Mouse (Mus musculus) kidney, embryonic 16.5 days (tissue): Measurements from ENCODE around the gene Cnga4. TPM values are rescaled to one million over a fixed set of nuclear protein-coding genes. Genes with fewer than 3 reads are reported as not detected.
"Not testable (repeated sequence)": the region's sequence is repeated elsewhere in the genome, so short reads cannot be mapped to it uniquely, and the experiment has no call there.

Source experiments
- ATAC-seq: fragments of 200-750 bp; cut with Nextera tagmentation; 2 replicates; pipeline ENCODE4 v1.8.0; 2017; ENCODE audit warnings: moderate TSS enrichment; ENCODE audit not compliant: low FRiP score, low TSS enrichment
- H3K27ac ChIP-seq: fragments of 300-500 bp; sonication (generic); 2 replicates; pipeline ENCODE4 v1.5.1; 2014; ENCODE audit warnings: low read length
- H3K27me3 ChIP-seq: fragments of 300-500 bp; sonication (generic); 2 replicates; pipeline ENCODE4 v1.6.1; 2014; ENCODE audit warnings: low read length, control low read depth, mixed read lengths; ENCODE audit not compliant: insufficient read depth
- H3K36me3 ChIP-seq: fragments of 300-500 bp; sonication (generic); 2 replicates; pipeline ENCODE4 v1.6.1; 2014; ENCODE audit warnings: low read length, control low read depth, mixed read lengths; ENCODE audit not compliant: insufficient read depth
- H3K4me1 ChIP-seq: fragments of 300-500 bp; sonication (generic); 2 replicates; pipeline ENCODE4 v1.6.1; 2014; ENCODE audit warnings: low read length, control low read depth, mixed read lengths; ENCODE audit not compliant: insufficient read depth
- H3K4me2 ChIP-seq: fragments of 300-500 bp; sonication (generic); replicated peaks from 2 replicates; pipeline ENCODE4 v1.6.1; 2014; ENCODE audit warnings: low read depth, low read length
- H3K4me3 ChIP-seq: fragments of 300-500 bp; sonication (generic); 2 replicates; pipeline ENCODE4 v1.5.1; 2014; ENCODE audit warnings: mild to moderate bottlenecking, low read length
- H3K9ac ChIP-seq: fragments of 300-500 bp; sonication (generic); replicated peaks from 2 replicates; pipeline ENCODE4 v1.6.1; 2014; ENCODE audit warnings: low read length
- H3K9me3 ChIP-seq: fragments of 300-500 bp; sonication (generic); 2 replicates; pipeline ENCODE4 v1.6.1; 2016; ENCODE audit warnings: low read length, control low read depth
- WGBS: fragments of 180-500 bp; shearing (Covaris S2); extraction: QIAGEN DNeasy Blood & Tissue Kit; methylation state at CpG from one replicate; pipeline ENCODE4 v1.1.7; 2014; 5-methylcytosine and 5-hydroxymethylcytosine counted together
- polyA plus RNA-seq: library from polyadenylated mRNA; unstranded; fragments of >200 nt; fragmentation: Nextera tagmentation; extraction: Ambion mirVana; gene quantifications from 2 replicates; pipeline ENCODE4 v1.2.1, GENCODE M21; 2015

Cnga4 gene
- polyA plus RNA-seq, 1 experiment from 2014 or later = not detected

DNA sequence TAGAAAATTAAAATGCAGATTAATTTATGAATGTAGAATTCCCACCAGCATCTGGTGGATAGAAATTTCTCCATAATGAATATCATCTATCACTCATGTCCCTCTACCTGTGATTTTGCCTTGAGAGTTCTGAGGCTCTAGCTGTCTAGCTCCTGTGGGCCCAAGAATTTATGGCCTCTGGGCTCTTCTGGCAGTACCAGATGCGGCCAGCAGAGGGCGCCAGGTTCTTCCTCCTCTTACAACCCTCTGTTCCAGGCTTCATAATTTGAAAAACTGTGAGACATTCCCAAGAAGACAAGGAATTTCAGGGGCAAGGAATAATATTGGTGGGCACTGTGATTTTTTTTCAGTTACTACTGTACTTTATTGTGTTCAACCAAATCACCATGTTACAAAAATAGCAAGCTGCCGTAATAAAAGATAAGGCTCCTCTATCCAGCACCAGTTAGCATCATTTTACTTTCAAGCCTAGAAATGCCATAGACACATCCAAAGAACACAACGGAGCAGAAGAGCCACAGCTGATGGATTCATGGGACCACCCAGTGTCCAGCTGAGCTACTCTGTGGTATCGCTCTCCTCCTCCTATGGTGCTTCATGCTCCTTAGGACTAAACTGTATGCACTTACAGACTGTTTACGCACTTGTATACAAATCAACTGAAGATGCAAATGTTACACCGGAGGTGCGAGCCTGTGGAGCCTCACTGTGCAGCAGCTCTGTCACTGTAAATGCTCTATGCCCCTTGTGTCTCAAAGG, 7.7 kb downstream of the Cnga4 start:
- not testable (repeated sequence) for H3K4me2 ChIP-seq, H3K9ac ChIP-seq, H3K4me3 ChIP-seq, H3K27ac ChIP-seq, H3K36me3 ChIP-seq, H3K4me1 ChIP-seq, H3K27me3 ChIP-seq, ATAC-seq, H3K9me3 ChIP-seq
- WGBS = 60% methylated on average over 8 of the region's 8 CpGs

DNA sequence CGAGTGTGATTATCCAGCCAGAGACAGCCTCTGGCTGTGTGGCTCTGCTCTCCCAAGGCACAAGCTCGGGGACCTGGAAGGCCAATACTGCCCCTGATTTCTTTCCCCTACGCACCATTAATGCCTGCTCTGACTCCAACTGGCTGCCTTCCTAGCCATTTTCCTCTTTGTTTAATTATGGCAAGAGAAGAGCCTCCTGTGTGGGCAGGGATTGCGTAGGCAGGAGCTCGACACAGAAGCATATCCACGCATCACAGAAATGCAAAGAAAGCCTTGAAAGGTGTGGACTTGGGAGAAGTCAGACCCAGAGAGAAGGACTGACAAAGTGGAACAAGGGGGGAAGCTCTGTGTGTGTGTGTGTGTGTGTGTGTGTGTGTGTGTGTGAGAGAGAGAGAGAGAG, 10.0 kb downstream of the Cnga4 start:
- no peaks in the 10 kb centered on the region for H3K4me1 ChIP-seq
- WGBS = 59% methylated on average over 6 of the region's 6 CpGs
- no peak overlapping the region for H3K4me2 ChIP-seq
- no peak for ATAC-seq
- H3K4me3 ChIP-seq = no peak overlapping the region
- no peaks in the 10 kb centered on the region for H3K9me3 ChIP-seq
- no peaks in the 10 kb centered on the region for H3K27me3 ChIP-seq
- no peaks in the 10 kb centered on the region for H3K36me3 ChIP-seq
- no peak overlapping the region for H3K27ac ChIP-seq
- no peak overlapping the region for H3K9ac ChIP-seq

DNA sequence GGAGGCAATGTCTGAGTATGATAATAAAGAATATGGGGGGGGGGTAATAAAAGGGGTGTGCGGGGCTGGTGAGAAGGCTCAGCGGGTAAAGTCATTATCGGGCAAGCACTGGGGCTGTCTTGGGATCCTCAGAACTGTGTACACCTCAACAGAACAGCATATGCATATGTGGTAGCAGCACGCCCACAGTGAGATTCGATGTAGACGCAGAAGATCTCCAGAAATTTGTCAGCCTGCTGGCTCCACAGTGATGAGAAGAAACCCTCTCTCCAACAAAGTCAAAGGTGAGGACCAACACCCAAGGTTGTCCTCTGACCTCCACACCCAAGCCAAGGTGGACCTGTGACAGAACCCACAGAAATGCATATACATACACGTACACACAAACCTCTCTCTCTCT, 12.2 kb downstream of the Cnga4 start:
- H3K36me3 ChIP-seq = no peaks in the 10 kb centered on the region
- WGBS = 90% methylated on average over 7 of the region's 7 CpGs
- no peaks in the 10 kb centered on the region for H3K4me1 ChIP-seq
- H3K27ac ChIP-seq = no peak overlapping the region
- no peak for ATAC-seq
- no peak overlapping the region for H3K4me3 ChIP-seq
- H3K4me2 ChIP-seq = no peak overlapping the region
- no peaks in the 10 kb centered on the region for H3K9me3 ChIP-seq
- no peaks in the 10 kb centered on the region for H3K27me3 ChIP-seq
- no peak overlapping the region for H3K9ac ChIP-seq

DNA sequence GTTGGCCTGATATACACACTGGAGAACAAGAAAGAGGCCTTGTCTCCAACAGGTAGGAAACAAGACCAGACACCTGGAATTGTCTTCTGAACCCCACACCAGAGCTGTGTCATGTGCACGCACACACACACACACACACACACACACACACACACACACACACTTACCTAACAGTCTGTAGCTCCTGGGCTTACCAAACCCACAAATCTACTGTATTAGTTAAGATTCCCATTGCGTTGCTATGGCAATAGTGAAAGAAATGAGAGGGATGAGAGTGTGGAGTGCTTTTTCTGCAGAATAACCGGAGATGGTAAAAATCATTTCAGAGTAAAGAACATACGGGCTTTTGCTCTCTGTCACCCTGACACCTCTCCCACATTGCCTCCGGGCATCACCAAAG, 13.7 kb downstream of the Cnga4 start:
- H3K36me3 ChIP-seq = no peaks in the 10 kb centered on the region
- 95% methylated on average over 5 of the region's 5 CpGs for WGBS

DNA sequence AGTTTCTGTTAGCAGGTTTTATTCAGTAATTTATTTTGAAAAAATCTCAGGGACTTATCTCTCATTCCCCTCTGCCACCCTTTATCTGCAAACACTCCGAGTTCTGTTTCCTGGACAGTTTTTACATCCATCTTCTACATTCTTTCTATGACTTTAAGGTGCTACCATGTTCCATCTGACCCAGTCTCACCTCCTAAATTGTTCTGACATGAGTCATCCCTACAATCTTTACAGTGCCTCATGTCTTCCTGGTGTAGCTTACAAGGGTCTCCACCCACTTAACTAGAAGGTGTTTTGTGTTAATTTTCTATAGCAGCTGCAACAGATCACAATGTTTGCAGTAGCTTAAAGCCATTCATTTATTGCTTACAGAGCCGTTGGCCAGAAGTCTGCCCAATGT, 16.5 kb downstream of the Cnga4 start:
- H3K4me1 ChIP-seq = 0 out of 2 replicates have a peak, but pooled peaks cover 4% of the 10 kb centered on the region
- no peak for ATAC-seq
- peaks cover 15% of the 10 kb centered on the region for H3K27me3 ChIP-seq
- 29% methylated on average over 2 of the region's 2 CpGs for whole genome bisulfite sequencing
- no peak overlapping the region for H3K4me2 ChIP-seq
- H3K4me3 ChIP-seq = no peak overlapping the region
- H3K36me3 ChIP-seq = no peaks in the 10 kb centered on the region
- H3K9ac ChIP-seq = no peak overlapping the region
- H3K27ac ChIP-seq = no peak overlapping the region
- no peaks in the 10 kb centered on the region for H3K9me3 ChIP-seq

More for the DNA sequence above, 13.7 kb downstream of the Cnga4 start:
- Histone ChIP-seq H3K4me1 (no peaks in the 10 kb centered on the region), H3K4me3 (no peak overlapping the region), H3K27ac (no peak overlapping the region), H3K9ac (no peak overlapping the region), H3K4me2 (no peak overlapping the region), H3K27me3 (no peaks in the 10 kb centered on the region), H3K9me3 (no peaks in the 10 kb centered on the region)
- no peak for ATAC-seq

DNA sequence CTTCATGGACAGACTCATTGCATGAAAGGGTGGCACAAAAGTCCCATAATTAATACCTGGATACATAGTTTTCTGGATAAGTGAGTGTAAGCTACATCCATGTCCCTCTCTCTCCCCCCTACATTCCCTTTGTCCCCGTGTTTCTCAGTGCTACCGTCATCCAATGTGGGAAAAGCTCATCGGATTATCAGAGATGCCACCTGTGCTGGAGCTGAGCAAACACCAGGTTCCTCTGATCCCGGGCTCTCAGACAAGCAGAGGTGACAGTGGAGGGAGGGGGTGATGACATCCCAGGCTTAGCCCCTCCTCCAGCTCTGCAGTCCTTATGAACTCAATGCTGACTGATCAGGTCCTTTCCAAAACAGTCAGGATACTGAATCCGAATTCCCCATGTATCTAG, 20.0 kb downstream of the Cnga4 start:
- no peaks in the 10 kb centered on the region for H3K36me3 ChIP-seq
- no peak for ATAC-seq
- H3K27me3 ChIP-seq = peaks cover 31% of the 10 kb centered on the region
- no peak overlapping the region for H3K27ac ChIP-seq
- WGBS = 30% methylated on average over 5 of the region's 5 CpGs
- H3K4me1 ChIP-seq = 0 out of 2 replicates have a peak, but pooled peaks cover 4% of the 10 kb centered on the region
- no peak overlapping the region for H3K4me2 ChIP-seq
- H3K9ac ChIP-seq = no peak overlapping the region
- no peak overlapping the region for H3K4me3 ChIP-seq
- H3K9me3 ChIP-seq = no peaks in the 10 kb centered on the region

DNA sequence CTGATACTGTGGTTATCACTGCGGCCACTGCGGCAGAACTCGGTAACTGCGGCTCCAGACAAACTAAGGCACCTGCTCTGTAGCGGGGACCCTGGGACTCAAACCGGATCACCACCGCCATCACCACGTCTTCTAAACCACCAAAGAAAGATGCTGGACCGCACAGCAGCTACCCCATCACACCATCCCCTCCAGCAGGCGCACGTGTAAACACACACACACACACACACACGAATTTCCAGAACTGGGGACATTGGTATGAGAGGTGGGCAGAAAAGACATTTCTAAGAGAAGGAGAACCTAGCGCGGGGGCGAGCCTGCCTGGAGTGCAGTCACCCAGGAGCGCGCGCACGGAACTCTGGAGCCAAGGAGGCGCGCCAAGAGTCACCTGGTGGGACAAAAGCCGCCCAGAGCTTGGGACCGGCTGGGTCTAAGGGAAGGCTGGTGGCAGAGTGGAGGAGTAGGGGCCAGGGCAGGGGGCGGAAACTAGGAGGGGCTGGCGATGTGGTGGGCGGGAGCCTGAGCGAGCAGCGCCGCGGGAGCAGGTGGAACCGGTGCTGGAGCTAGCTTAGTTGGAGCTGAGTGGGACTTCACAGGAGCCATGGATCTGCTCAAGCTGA, 21.2 kb downstream of the Cnga4 start, which contains the start of gene Cckbr:
Cckbr (plus strand) TSS at position 308 of the 620 bp plus-strand sequence.
- Histone ChIP-seq H3K4me1 (0 out of 2 replicates have a peak, but pooled peaks cover 4% of the 10 kb centered on the region), H3K27ac (no peak within 1 kb of the TSS), H3K27me3 (peaks cover 31% of the 10 kb centered on the region), H3K9ac (peak within 1 kb of the TSS; percentile 36; the same call in 1 of the 2 replicates), H3K4me2 (peak within 1 kb of the TSS; percentile 65), H3K4me3 (peak within 1 kb of the TSS; percentile 42), H3K9me3 (no peaks in the 10 kb centered on the region), H3K36me3 (no peaks in the 10 kb centered on the region)
- 2% methylated on average over 31 of the region's 31 CpGs for WGBS
- ATAC-seq = peak; percentile 93

DNA sequence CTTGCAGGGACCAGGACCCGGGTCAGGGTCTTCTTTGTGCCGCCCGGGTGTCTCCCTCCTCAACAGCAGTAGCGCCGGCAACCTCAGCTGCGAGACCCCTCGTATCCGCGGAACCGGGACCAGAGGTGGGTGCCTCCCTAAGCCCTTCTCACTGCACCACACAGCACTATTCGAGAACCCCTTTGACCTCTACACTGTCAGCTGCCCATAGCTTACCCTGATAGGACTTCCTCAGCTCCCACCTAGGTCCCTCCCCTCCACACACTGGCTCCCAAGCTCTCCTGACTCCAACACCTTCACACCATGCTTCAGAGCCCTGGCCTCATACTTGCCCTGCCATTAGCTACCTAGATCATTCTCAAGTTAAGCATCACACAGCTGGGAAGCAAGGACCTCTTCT, 21.7 kb downstream of the Cnga4 start:
- WGBS = 2% methylated on average over 11 of the region's 11 CpGs
- H3K27ac ChIP-seq = no peak overlapping the region
- peak overlapping the region; percentile 42 for H3K4me3 ChIP-seq
- H3K4me2 ChIP-seq = peak overlapping the region; percentile 65
- H3K4me1 ChIP-seq = 0 out of 2 replicates have a peak, but pooled peaks cover 4% of the 10 kb centered on the region
- H3K36me3 ChIP-seq = no peaks in the 10 kb centered on the region
- H3K9me3 ChIP-seq = no peaks in the 10 kb centered on the region
- peak overlapping the region; percentile 36; the same call in 1 of the 2 replicates for H3K9ac ChIP-seq
- ATAC-seq = peak; percentile 69; the same call in 1 of the 2 replicates
- peaks cover 31% of the 10 kb centered on the region for H3K27me3 ChIP-seq

DNA sequence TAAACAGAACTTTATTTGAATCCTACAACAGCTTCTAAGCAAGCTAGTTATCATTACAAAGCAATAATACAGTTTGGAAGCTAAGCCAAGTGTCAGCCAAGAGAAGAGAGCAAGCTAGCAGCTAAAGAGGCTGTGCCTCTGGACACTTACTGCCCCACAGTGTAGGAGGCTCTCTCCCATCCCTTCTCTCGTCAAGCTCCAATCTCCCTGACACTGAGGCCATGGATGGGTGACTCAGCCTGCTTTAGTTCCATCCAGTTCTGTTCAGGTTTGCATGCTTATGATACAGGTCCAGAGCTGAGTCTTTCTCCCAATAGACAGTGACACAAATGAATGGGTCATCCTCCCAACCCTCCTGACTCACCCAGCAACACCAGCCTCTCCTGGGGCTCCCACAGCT, 27.7 kb downstream of the Cnga4 start:
- H3K27ac ChIP-seq = no peak overlapping the region
- ATAC-seq = peak; percentile 84
- no peak overlapping the region for H3K4me2 ChIP-seq
- H3K9me3 ChIP-seq = no peaks in the 10 kb centered on the region
- no peak overlapping the region for H3K4me3 ChIP-seq
- no peaks in the 10 kb centered on the region for H3K36me3 ChIP-seq
- H3K4me1 ChIP-seq = no peaks in the 10 kb centered on the region
- peaks cover 4% of the 10 kb centered on the region; the same call in 1 of the 2 replicates for H3K27me3 ChIP-seq
- H3K9ac ChIP-seq = no peak overlapping the region
- 14% methylated on average over 1 of the region's 1 CpGs for WGBS

DNA sequence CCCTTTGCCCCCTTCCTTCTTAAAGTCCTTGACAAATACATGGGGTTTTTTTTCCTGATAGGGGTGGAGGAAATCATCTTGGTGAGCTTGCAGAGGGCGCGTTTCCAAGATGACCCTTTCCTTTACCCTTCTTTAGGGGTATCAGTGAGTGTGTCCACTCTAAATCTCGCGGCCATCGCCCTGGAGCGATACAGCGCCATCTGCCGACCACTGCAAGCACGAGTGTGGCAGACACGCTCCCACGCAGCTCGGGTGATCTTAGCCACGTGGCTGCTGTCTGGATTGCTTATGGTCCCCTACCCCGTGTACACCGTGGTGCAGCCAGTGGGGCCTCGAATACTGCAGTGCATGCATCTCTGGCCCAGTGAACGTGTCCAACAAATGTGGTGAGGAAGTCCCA, 29.5 kb downstream of the Cnga4 start:
- H3K9me3 ChIP-seq = no peaks in the 10 kb centered on the region
- no peak overlapping the region for H3K4me2 ChIP-seq
- H3K9ac ChIP-seq = no peak overlapping the region
- H3K4me1 ChIP-seq = no peaks in the 10 kb centered on the region
- no peak overlapping the region for H3K4me3 ChIP-seq
- no peak for ATAC-seq
- 87% methylated on average over 17 of the region's 17 CpGs for WGBS
- H3K27me3 ChIP-seq = 0 out of 2 replicates have a peak, but pooled peaks cover 1% of the 10 kb centered on the region
- no peak overlapping the region for H3K27ac ChIP-seq
- H3K36me3 ChIP-seq = no peaks in the 10 kb centered on the region
